Mouse (Mus musculus) stomach, embryonic 15.5 days (tissue): ENCODE data around the gene Zfp592. TPM values are rescaled to one million over a fixed set of nuclear protein-coding genes. Genes with fewer than 3 reads are reported as not detected.

Experiments used
- ATAC-seq: fragments of 200-750 bp; cut with Nextera tagmentation; 2 replicates; pipeline ENCODE4 v1.8.0; 2017; ENCODE audit warnings: low read depth, moderate number of reproducible peaks, moderate TSS enrichment; ENCODE audit not compliant: insufficient read depth, low FRiP score
- H3K27ac ChIP-seq: fragments of 300-500 bp; sonication (generic); 2 replicates; pipeline ENCODE4 v1.5.1; 2015; ENCODE audit warnings: mild to moderate bottlenecking, inconsistent platforms
- H3K27me3 ChIP-seq: fragments of 300-500 bp; sonication (generic); replicated peaks from 2 replicates; pipeline ENCODE4 v1.6.1; 2015; ENCODE audit warnings: inconsistent platforms
- H3K36me3 ChIP-seq: fragments of 300-500 bp; sonication (generic); 2 replicates; pipeline ENCODE4 v1.6.1; 2015; ENCODE audit warnings: inconsistent platforms
- H3K4me1 ChIP-seq: fragments of 300-500 bp; sonication (generic); 2 replicates; pipeline ENCODE4 v1.6.1; 2015; ENCODE audit warnings: inconsistent platforms
- H3K4me2 ChIP-seq: fragments of 300-500 bp; sonication (generic); 2 replicates; pipeline ENCODE4 v1.6.1; 2015; ENCODE audit warnings: mild to moderate bottlenecking, inconsistent platforms
- H3K4me3 ChIP-seq: fragments of 300-500 bp; sonication (generic); replicated peaks from 2 replicates; pipeline ENCODE4 v1.5.1; 2015; ENCODE audit warnings: inconsistent platforms
- H3K9ac ChIP-seq: fragments of 300-500 bp; sonication (generic); 2 replicates; pipeline ENCODE4 v1.6.1; 2015; ENCODE audit warnings: inconsistent platforms
- H3K9me3 ChIP-seq: fragments of 300-500 bp; sonication (generic); 2 replicates; pipeline ENCODE4 v1.6.1; 2016; ENCODE audit warnings: inconsistent platforms
- WGBS: fragments of 180-500 bp; shearing (Covaris S2); methylation state at CpG from one replicate; pipeline ENCODE4 v1.1.7; 2015; 5-methylcytosine and 5-hydroxymethylcytosine counted together
- polyA plus RNA-seq: library from polyadenylated mRNA; unstranded; fragments of >200 nt; fragmentation: Nextera tagmentation; extraction: Ambion mirVana; gene quantifications from 2 replicates; pipeline ENCODE4 v1.2.1, GENCODE M21; 2015

Zfp592 gene
- polyA plus RNA-seq, 1 experiment from 2014 or later = 9.9 TPM

DNA sequence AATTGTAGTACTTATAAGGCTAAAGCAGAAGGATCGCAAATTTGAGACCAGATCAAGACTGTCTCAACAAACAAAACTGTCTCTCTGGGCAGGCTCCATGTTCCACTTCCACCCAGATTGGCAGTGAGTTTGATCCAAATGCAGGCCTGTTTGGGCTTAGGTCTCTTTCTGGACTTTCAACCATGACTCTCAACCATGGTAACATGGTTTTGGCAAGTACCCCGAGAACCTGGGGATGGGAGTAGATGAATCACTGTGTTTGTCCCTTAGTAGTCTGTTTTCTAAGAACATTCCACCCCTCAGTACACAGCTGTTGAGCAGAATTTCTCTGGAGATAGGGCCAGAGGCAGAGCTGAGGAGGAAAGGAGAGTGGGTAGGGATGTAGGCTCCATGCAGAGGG is 32.3 kb downstream of the Zfp592 start:
- peaks cover 50% of the 10 kb centered on the region for H3K36me3 ChIP-seq
- WGBS = 89% methylated on average over 2 of the region's 2 CpGs
- H3K4me3 ChIP-seq = no peak overlapping the region

DNA sequence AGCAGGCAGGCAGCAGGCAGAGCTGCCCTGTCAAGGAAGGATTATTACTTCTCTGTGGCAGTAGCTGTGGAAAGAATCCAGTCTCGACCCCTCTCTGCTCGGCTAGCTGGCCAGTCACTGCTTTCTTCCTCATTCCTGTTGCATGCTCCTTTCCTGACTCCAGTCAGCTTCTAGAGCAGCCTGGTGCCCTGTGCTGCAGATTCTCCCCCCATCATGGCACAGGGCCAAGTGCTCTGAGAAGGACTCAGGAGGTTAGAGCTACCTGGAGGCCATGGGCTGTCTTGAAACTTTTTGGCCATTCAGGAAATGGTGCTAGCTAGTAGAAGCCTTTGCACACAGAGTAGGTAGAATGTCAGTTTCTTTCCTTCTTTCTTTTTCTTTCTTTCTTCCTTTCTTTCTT is 46.2 kb downstream of the Zfp592 start:
- Histone ChIP-seq H3K4me3 (no peak overlapping the region), H3K36me3 (peaks cover 52% of the 10 kb centered on the region), H3K27ac (no peak overlapping the region), H3K27me3 (no peaks in the 10 kb centered on the region), H3K4me2 (no peak overlapping the region), H3K4me1 (no peaks in the 10 kb centered on the region), H3K9ac (no peak overlapping the region), H3K9me3 (no peaks in the 10 kb centered on the region)
- ATAC-seq = no peak
- 65% methylated on average over 2 of the region's 2 CpGs for WGBS

More for the DNA sequence above, 32.3 kb downstream of the Zfp592 start:
- Histone ChIP-seq H3K9me3 (no peaks in the 10 kb centered on the region), H3K27me3 (no peaks in the 10 kb centered on the region), H3K27ac (no peak overlapping the region), H3K4me1 (0 out of 2 replicates have a peak, but pooled peaks cover 2% of the 10 kb centered on the region), H3K9ac (no peak overlapping the region), H3K4me2 (no peak overlapping the region)
- ATAC-seq = no peak

GRCm38 (mm10) chr7:81043023-81043620 is 49.6 kb downstream of the Zfp592 start:
- H3K36me3 ChIP-seq = peaks cover 39% of the 10 kb centered on the region

DNA sequence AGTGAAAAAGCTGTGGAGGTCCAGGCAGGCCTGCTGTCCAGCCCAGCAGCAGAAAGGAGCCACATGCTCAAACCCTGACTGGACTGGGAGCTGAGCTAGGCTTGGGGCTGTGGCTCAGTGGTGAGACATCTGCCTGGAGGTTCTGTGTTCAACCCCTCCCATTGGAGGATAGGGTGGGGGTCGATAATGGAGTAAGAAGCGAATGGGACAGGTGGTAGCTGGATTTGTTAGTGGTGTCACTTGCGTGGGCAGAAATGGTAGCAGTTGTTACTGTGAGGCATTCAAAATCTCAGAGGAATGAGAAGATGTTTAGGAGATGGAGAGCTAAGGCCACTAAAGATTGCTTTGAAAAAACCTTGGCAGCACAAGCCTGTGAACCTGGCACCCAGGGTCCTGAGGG is 54.4 kb downstream of the Zfp592 start:
- Histone ChIP-seq H3K27ac (no peak overlapping the region), H3K9ac (no peak overlapping the region), H3K27me3 (no peaks in the 10 kb centered on the region), H3K4me3 (no peak overlapping the region), H3K36me3 (no peaks in the 10 kb centered on the region), H3K4me2 (no peak overlapping the region), H3K4me1 (no peaks in the 10 kb centered on the region), H3K9me3 (no peaks in the 10 kb centered on the region)
- 80% methylated on average over 3 of the region's 3 CpGs for WGBS
- no peak for ATAC-seq

More at GRCm38 (mm10) chr7:81043023-81043620, 49.6 kb downstream of the Zfp592 start:
- no peak overlapping the region for H3K4me2 ChIP-seq
- no peaks in the 10 kb centered on the region for H3K27me3 ChIP-seq
- H3K4me3 ChIP-seq = no peak overlapping the region
- no peaks in the 10 kb centered on the region for H3K9me3 ChIP-seq
- WGBS = 79% methylated on average over 5 of the region's 5 CpGs
- H3K4me1 ChIP-seq = no peaks in the 10 kb centered on the region
- no peak overlapping the region for H3K27ac ChIP-seq
- no peak for ATAC-seq
- no peak overlapping the region for H3K9ac ChIP-seq

GRCm38 (mm10) chr7:81048513-81048912 is 55.0 kb downstream of the Zfp592 start:
- 79% methylated on average over 2 of the region's 2 CpGs for WGBS
- Histone ChIP-seq H3K9ac (no peak overlapping the region), H3K27me3 (no peaks in the 10 kb centered on the region), H3K4me1 (no peaks in the 10 kb centered on the region), H3K4me3 (no peak overlapping the region), H3K36me3 (no peaks in the 10 kb centered on the region), H3K4me2 (no peak overlapping the region), H3K9me3 (no peaks in the 10 kb centered on the region), H3K27ac (no peak overlapping the region)
- ATAC-seq = no peak

DNA sequence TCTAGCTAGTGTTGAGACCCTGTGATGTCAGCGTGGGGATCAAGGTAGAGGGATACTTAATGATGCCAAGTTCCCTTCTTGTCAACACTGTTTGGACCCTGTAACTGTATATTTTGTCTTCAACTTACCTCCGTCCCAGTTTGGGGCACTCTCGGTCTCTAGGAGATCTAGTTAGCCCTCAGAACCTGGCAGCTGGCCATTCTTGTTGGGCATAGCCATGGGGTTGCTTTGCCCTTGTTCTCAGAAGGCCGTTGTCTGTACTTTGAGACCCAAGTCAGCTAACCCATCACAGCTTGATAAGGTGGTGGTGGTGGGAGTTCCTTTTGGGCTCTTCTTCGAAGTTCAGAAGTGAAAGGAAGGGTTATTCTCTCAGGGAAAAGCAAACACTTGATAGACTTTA is 56.5 kb downstream of the Zfp592 start:
- H3K36me3 ChIP-seq = no peaks in the 10 kb centered on the region
- no peaks in the 10 kb centered on the region for H3K4me1 ChIP-seq
- ATAC-seq = no peak
- H3K9me3 ChIP-seq = no peaks in the 10 kb centered on the region
- no peak overlapping the region for H3K4me3 ChIP-seq
- no peak overlapping the region for H3K9ac ChIP-seq
- 84% methylated on average over 5 of the region's 5 CpGs for WGBS
- no peaks in the 10 kb centered on the region for H3K27me3 ChIP-seq
- no peak overlapping the region for H3K27ac ChIP-seq
- no peak overlapping the region for H3K4me2 ChIP-seq

DNA sequence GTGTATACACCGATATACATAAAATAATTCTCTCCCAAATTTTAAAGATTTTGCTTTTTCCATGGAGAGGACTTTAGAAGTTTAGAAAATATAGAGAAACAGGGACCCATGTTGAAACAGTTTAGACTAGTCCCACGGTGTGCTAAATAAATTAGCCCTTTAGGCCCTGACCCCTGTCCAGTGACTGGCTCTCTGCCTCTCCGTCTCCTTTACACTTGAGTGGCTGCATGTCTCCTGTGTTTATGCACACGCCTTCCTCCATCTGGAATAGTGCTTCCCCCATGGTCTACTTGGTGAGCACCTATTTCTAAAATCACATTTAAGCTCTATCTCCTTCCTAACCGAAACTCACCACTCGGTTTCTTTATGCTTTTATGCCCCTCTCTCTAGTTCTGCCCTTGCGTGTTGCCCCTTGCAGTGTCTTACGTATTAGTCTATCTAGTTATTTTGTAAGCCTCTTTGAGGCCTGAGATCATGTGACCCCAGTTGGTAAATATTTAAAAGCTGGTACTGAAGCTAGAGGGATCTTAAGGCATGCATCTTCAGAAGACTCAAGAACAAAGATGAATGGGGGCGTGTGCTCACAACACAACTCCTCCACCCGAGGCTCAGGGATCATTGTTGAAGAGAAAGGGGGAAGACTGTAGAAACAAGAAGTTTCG is 62.4 kb downstream of the Zfp592 start:
- no peaks in the 10 kb centered on the region for H3K27me3 ChIP-seq
- H3K9ac ChIP-seq = no peak overlapping the region
- H3K4me3 ChIP-seq = no peak overlapping the region
- WGBS = 62% methylated on average over 11 of the region's 11 CpGs
- H3K4me2 ChIP-seq = no peak overlapping the region
- no peaks in the 10 kb centered on the region for H3K9me3 ChIP-seq
- no peak overlapping the region for H3K27ac ChIP-seq
- no peak for ATAC-seq
- H3K4me1 ChIP-seq = peaks cover 17% of the 10 kb centered on the region
- H3K36me3 ChIP-seq = no peaks in the 10 kb centered on the region

DNA sequence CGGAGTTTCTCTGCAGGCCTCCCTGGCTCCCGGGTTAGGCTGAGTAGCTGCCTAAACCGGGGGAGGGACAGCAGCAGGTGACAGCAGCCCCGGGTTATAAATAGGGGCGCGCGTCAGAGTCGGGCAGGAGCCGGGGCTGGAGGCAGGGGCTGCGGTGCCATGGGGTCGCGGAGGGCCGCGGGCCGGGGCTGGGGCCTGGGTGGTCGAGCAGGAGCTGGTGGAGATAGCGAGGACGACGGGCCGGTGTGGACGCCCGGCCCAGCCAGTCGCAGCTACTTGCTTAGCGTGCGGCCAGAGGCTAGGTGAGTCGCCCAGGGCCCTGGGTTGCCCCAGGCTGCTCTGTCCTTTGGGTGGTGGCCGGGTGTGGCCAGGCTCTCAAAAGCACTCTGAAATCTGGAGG is 64.0 kb downstream of the Zfp592 start, which contains the start of gene Alpk3:
Alpk3 (plus strand) TSS at position 130 of the 400 bp plus-strand sequence.
- Histone ChIP-seq H3K27me3 (no peaks in the 10 kb centered on the region), H3K4me1 (peaks cover 17% of the 10 kb centered on the region), H3K4me3 (no peak within 1 kb of the TSS), H3K4me2 (peak within 1 kb of the TSS; percentile 39), H3K36me3 (no peaks in the 10 kb centered on the region), H3K9ac (no peak within 1 kb of the TSS), H3K9me3 (no peaks in the 10 kb centered on the region), H3K27ac (peak within 1 kb of the TSS; percentile 4; the same call in 1 of the 2 replicates)
- WGBS = 23% methylated on average over 27 of the region's 27 CpGs
- peak; percentile 56 for ATAC-seq

- Histone ChIP-seq H3K9ac (no peak overlapping the region), H3K4me3 (no peak overlapping the region), H3K27me3 (no peaks in the 10 kb centered on the region), H3K27ac (peak overlapping the region; percentile 4; the same call in 1 of the 2 replicates), H3K9me3 (no peaks in the 10 kb centered on the region), H3K4me2 (peak overlapping the region; percentile 39), H3K36me3 (no peaks in the 10 kb centered on the region), H3K4me1 (peaks cover 17% of the 10 kb centered on the region)
- 52% methylated on average over 6 of the region's 6 CpGs for whole genome bisulfite sequencing
- ATAC-seq = peak; percentile 84
Measured at GRCm38 (mm10) chr7:81057901-81058711, 64.6 kb downstream of the Zfp592 start.

DNA sequence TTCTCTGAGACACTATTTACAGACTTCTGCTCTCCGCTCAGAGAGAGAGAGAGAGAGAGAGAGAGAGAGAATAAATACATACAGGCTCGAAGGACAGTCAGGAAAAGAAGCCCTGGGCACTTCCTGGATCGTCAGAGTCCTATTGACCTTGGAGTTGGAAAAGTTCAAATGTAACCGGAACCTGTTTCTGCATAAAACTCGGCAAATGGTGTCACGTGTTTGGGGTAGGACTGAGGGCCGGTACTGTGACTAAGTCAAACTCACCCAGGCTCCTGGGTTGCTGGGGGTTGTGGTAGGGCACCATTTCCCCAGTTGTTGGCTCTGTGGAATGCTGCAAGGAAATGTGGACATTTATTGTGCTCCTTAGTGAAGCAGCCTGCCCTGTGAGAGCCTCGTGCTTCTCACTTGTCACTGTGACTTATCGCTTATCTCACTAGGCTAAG is 65.3 kb downstream of the Zfp592 start:
- Histone ChIP-seq H3K27ac (peak overlapping the region; percentile 4; the same call in 1 of the 2 replicates), H3K9me3 (no peaks in the 10 kb centered on the region), H3K4me3 (no peak overlapping the region), H3K36me3 (no peaks in the 10 kb centered on the region), H3K9ac (no peak overlapping the region), H3K4me1 (peaks cover 17% of the 10 kb centered on the region), H3K4me2 (no peak overlapping the region), H3K27me3 (no peaks in the 10 kb centered on the region)
- WGBS = 25% methylated on average over 9 of the region's 9 CpGs
- no peak for ATAC-seq

DNA sequence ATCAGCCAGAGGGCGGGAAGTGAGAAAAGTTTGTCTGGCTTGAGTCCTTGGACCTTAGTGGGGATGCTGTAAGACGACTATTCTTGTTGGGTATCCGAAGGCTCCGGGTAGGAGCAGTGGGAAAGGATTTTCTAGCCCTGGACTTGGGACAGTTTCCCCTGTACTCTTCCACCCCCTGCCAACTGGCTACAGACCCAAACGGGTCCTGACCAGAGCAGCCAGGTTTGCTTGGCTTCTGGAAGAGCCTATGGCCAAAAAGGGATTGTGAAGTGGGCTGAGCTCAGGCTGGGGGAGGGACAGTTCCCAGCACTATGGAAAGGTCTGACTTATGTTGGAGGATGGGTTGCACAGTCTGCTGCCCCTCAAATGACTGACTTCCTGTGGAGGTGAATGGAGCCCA is 65.9 kb downstream of the Zfp592 start:
- Histone ChIP-seq H3K4me2 (no peak overlapping the region), H3K27ac (no peak overlapping the region), H3K36me3 (no peaks in the 10 kb centered on the region), H3K4me1 (peaks cover 17% of the 10 kb centered on the region), H3K27me3 (no peaks in the 10 kb centered on the region), H3K9ac (no peak overlapping the region), H3K4me3 (no peak overlapping the region), H3K9me3 (no peaks in the 10 kb centered on the region)
- ATAC-seq = no peak
- WGBS = 65% methylated on average over 5 of the region's 5 CpGs

- no peaks in the 10 kb centered on the region for H3K27me3 ChIP-seq
- H3K9ac ChIP-seq = no peak overlapping the region
- H3K36me3 ChIP-seq = no peaks in the 10 kb centered on the region
- WGBS = 83% methylated on average over 2 of the region's 2 CpGs
- H3K9me3 ChIP-seq = no peaks in the 10 kb centered on the region
- no peak overlapping the region for H3K4me2 ChIP-seq
- H3K4me1 ChIP-seq = peaks cover 17% of the 10 kb centered on the region
- H3K4me3 ChIP-seq = no peak overlapping the region
- no peak overlapping the region for H3K27ac ChIP-seq
- ATAC-seq = no peak
Measured at GRCm38 (mm10) chr7:81060908-81061307, 67.4 kb downstream of the Zfp592 start.
